Mouse (Mus musculus) large intestine, adult 2 months (tissue): ENCODE data around the gene Sptbn1. TPM values are rescaled to one million over a fixed set of nuclear protein-coding genes. Genes with fewer than 3 reads are reported as not detected.
"Not testable (repeated sequence)": the region's sequence is repeated elsewhere in the genome, so short reads cannot be mapped to it uniquely, and the experiment has no call there.

ENCODE experiments used
- DNase-seq: peaks from one replicate; pipeline ENCODE4 v3.0.0-alpha.2; 2012; ENCODE audit warnings: low read depth, low spot score
- WGBS: fragments of 180-500 bp; shearing (Covaris S2); methylation state at CpG from one replicate; pipeline ENCODE4 v1.1.7; 2018; 5-methylcytosine and 5-hydroxymethylcytosine counted together
- polyA plus RNA-seq: library from polyadenylated mRNA; depleted of rRNA; stranded (reverse); fragments of >200 nt; gene quantifications from 2 replicates; pipeline ENCODE4 v1.2.3, GENCODE M21; 2012

Sptbn1 gene
- polyA plus RNA-seq, 1 experiment: 56.6 TPM

DNA sequence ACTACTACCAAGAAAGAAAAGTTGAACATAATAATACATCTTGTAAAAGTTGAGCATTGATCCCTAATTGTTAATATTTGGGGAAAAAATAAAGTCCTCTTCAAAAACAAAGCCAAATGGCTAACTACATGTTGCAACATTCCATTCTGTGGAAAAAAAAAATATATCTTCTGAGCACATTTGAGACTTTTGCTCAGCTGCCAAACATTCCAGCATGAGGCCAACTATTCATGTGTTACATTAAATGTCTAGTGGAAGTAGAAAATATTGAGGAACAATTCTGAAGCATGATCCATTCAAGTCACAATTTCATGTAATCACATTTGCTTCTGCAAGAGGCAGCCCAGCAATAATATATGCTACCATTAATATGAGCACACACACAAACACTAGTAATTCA lies 10.9 kb downstream of the Sptbn1 start:
- no peak for DNase-seq

DNA sequence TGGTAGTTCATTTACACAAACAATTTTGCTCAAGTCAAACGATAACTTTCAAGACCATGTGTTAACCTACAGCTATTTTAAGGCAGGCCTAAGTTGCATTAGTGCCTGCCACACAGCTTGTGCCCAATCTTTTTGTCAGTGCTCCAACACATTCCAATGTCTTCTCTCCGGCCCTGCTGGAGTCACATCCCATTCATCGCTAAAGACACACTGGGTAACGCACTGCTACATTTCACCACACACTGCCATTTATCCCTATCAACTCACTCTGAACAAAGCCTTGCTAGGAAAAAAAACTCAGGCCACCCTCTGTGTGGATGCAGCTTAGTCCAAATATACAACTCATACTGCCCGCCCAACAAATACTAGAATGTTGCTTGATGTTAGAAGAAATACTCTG lies 11.5 kb downstream of the Sptbn1 start:
- DNase-seq: no peak
- WGBS: 71% methylated on average over 5 of the region's 5 CpGs

- 88% methylated on average over 3 of the region's 3 CpGs for WGBS
Observed at GRCm38 (mm10) chr11:30255211-30255610, 12.8 kb downstream of the Sptbn1 start.

GRCm38 (mm10) chr11:30251294-30251904 lies 16.6 kb downstream of the Sptbn1 start:
- 84% methylated on average over 11 of the region's 11 CpGs for whole genome bisulfite sequencing
- no peak for DNase-seq

More at GRCm38 (mm10) chr11:30255211-30255610, 12.8 kb downstream of the Sptbn1 start:
- DNase-seq: not testable (repeated sequence)

- DNase-seq: no peak
- 70% methylated on average over 4 of the region's 4 CpGs for WGBS
Observed at GRCm38 (mm10) chr11:30249452-30250016, 18.4 kb downstream of the Sptbn1 start.

- no peak for DNase-seq
- WGBS: 47% methylated on average over 1 of the region's 1 CpGs
Observed at GRCm38 (mm10) chr11:30247106-30247505, 20.9 kb downstream of the Sptbn1 start.

DNA sequence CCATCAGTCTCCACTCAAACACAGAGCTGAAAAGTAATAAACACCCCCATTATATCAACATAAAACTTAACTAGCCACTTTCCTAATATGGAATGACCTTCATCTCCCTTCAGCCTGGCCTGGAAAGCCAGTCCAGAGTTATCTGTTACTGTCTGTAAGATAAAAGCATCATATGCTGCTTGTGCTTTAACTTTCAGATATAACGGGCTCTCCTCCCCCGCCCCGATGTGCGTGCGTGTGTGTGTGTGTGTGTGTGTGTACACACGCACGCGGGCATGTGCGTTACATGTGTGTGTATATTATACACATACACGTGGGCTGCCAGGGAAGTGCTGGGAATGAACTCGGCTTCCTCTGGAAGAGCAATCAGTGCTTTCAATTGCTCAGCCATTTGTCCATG lies 21.8 kb downstream of the Sptbn1 start:
- DNase-seq: no peak
- WGBS: 59% methylated on average over 11 of the region's 11 CpGs

- no peak for DNase-seq
- 55% methylated on average over 1 of the region's 1 CpGs for WGBS
Observed at GRCm38 (mm10) chr11:30244172-30244571, 23.8 kb downstream of the Sptbn1 start.

GRCm38 (mm10) chr11:30243591-30243990 lies 24.4 kb downstream of the Sptbn1 start:
- 49% methylated on average over 3 of the region's 3 CpGs for WGBS
- no peak for DNase-seq

- WGBS: 40% methylated on average over 3 of the region's 3 CpGs
- no peak for DNase-seq
Observed at GRCm38 (mm10) chr11:30240861-30241260, 27.1 kb downstream of the Sptbn1 start.

DNA sequence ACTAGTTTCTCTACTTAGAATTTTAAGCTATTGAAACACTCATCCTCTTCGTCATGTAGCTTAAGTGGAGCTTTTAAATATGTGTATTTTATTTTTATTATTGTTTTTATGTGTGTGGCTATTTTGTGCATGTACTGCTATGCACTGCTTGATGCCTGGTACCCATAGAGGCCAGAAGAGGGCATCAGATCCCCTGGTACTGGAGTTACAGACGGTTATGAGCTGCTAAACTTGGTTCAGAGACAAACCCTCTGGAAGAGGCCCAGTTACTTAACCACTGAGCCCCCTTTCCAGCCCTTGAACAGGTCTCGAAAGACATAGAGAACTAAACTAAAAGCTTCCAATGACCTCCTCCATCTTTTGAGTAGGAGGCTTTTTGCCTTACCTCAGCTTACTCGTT lies 30.0 kb downstream of the Sptbn1 start:
- no peak for DNase-seq

DNA sequence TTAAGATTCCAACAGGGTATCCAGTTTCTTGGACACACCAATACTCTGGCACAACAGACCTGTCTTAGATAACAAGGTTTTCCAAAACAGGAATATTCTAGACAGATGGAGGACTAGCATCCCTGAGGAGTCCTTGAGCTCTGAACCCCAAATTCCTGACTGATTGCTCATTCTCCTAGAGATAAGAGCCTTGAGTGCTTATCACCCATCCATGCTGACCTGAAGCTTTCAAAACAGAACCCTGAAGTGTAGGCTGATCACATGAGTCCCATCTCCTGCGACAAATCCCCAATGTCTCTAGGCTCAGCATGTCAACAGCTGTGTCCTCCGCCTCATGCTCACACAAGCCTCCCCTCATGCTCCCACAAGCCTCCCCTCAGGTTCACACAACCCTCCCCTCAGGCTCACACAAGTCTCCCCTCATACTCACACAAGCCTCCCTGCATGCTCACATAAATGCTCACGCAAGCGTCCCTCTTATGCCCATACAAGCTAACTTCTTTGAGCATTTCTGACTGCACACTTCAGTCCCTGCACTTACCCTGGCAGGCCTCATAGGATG lies 31.2 kb downstream of the Sptbn1 start:
- WGBS: 88% methylated on average over 4 of the region's 4 CpGs
- DNase-seq: no peak

More for the DNA sequence above, 30.0 kb downstream of the Sptbn1 start:
- 61% methylated on average over 4 of the region's 4 CpGs for WGBS

- DNase-seq: no peak
Observed at GRCm38 (mm10) chr11:30235666-30236065, 32.3 kb downstream of the Sptbn1 start.

DNA sequence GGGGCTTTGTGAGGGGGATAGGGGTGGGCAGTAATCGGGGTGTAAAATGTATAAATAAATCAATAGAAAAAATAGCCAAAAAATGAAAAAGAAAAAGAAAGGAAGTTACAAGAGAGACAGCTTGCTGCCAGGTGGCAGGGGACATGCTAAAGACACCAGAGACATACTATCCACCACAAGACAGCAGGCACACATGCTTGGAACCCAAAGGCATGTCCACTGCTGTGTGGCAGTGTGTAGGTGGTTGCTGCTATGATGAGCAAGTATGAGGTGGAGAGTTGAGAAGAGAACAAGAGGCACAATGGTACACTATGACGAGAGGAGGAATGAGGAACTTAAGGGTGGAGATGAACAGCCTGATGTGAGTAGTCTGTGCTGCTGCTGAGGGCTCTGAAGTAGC lies 32.8 kb downstream of the Sptbn1 start:
- no peak for DNase-seq
- 79% methylated on average over 2 of the region's 2 CpGs for WGBS

DNA sequence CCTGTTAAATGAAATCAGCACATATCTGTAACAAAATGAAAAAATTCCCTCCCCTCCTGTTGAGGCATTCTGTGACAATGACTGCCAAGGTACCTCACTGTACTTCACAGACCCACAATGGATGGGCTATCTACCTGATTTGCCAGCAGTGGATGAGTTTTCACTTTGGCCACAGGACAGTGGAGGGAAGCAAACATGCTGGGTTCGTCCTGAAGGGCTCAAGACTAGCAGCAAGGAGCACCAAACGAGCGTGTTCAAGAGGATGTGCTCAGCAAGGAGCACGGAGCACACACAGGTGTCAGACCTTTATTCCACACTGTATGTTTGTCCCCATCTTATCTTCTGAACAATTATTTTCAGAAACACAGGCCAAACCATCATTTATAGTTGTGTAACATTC lies 34.0 kb downstream of the Sptbn1 start:
- DNase-seq: no peak
- whole genome bisulfite sequencing: 77% methylated on average over 4 of the region's 4 CpGs

- 19% methylated on average over 2 of the region's 2 CpGs for WGBS
- no peak for DNase-seq
Observed at GRCm38 (mm10) chr11:30232082-30232481, 35.9 kb downstream of the Sptbn1 start.

GRCm38 (mm10) chr11:30231336-30231735 lies 36.6 kb downstream of the Sptbn1 start:
- DNase-seq: no peak
- 65% methylated on average over 3 of the region's 3 CpGs for WGBS

GRCm38 (mm10) chr11:30230330-30230771 lies 37.6 kb downstream of the Sptbn1 start:
- 14% methylated on average over 4 of the region's 4 CpGs for WGBS

DNA sequence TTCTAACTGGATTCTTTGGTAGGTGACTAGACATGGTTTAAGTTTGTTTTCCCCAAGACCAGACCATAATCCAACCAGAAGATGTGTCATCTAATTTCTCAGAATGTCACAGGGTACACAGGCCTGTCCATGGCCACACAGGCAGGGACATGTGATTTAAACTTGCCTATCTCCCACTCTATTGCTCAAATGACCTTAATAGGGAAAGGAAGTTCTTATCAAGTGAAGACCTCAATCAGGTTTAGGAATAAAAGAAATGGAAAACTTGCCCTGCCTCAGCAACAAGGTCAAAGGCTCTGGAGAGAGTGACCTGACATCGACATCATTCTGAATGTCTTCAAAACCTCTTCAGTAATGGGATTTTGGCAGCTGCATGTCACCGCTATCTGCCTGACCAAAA lies 41.2 kb downstream of the Sptbn1 start:
- WGBS: 80% methylated on average over 2 of the region's 2 CpGs

More at GRCm38 (mm10) chr11:30230330-30230771, 37.6 kb downstream of the Sptbn1 start:
- DNase-seq: no peak

GRCm38 (mm10) chr11:30224599-30224998 lies 43.4 kb downstream of the Sptbn1 start:
- no peak for DNase-seq

More for the DNA sequence above, 41.2 kb downstream of the Sptbn1 start:
- DNase-seq: no peak

GRCm38 (mm10) chr11:30222636-30223035 lies 45.3 kb downstream of the Sptbn1 start:
- no peak for DNase-seq
- WGBS: 20% methylated on average over 2 of the region's 2 CpGs
